Mouse (Mus musculus): ENCODE measurements at regions not wholly inside any gene's neighbourhood (a gene's known extent, or its start where the extent isn't known, plus 50 kb on each side); places are given as distances from the start of the nearest gene placed in this dataset.
"Not testable (repeated sequence)": the region's sequence is repeated elsewhere in the genome, so short reads cannot be mapped to it uniquely, and the experiment has no call there.

- 88% methylated on average over 3 of the region's 3 CpGs for WGBS (ENCODE audit: missing documents)
- Histone ChIP-seq H3K36me3 (ENCODE audit: inconsistent target) (no peaks in the 10 kb centered on the region), H3K27ac (no peak overlapping the region), H3K4me3 (ENCODE audit: inconsistent target) (no peak overlapping the region), H3K79me2 (ENCODE audit: inconsistent target) (no peaks in the 10 kb centered on the region)
These were observed 58.1 kb upstream of the Slc1a4 start for GRCm38 (mm10) chr11:20390622-20391021.

- WGBS (ENCODE audit: missing documents), result 96% methylated on average over 3 of the region's 3 CpGs
- not testable (repeated sequence) for H3K27ac ChIP-seq; H3K36me3 ChIP-seq (ENCODE audit: inconsistent target); H3K4me3 ChIP-seq (ENCODE audit: inconsistent target); H3K79me2 ChIP-seq (ENCODE audit: inconsistent target)
These were observed 60.8 kb upstream of the Slc1a4 start for GRCm38 (mm10) chr11:20393302-20393701.

GRCm38 (mm10) chr11:20393807-20394206 is 61.3 kb upstream of the Slc1a4 start:
- H3K36me3 ChIP-seq (ENCODE audit: inconsistent target); H3K27ac ChIP-seq; H3K79me2 ChIP-seq (ENCODE audit: inconsistent target); H3K4me3 ChIP-seq (ENCODE audit: inconsistent target): not testable (repeated sequence)
- 100% methylated on average over 2 of the region's 3 CpGs for WGBS (ENCODE audit: missing documents)

GRCm38 (mm10) chr11:20395848-20396203 is 63.3 kb upstream of the Slc1a4 start:
- Histone ChIP-seq H3K4me3 (ENCODE audit: inconsistent target) (no peak overlapping the region), H3K36me3 (ENCODE audit: inconsistent target) (no peaks in the 10 kb centered on the region), H3K27ac (no peak overlapping the region), H3K79me2 (ENCODE audit: inconsistent target) (no peaks in the 10 kb centered on the region)
- 100% methylated on average over 7 of the region's 7 CpGs for WGBS (ENCODE audit: missing documents)

GRCm38 (mm10) chr11:20396204-20396848 is 63.8 kb upstream of the Slc1a4 start:
- Histone ChIP-seq H3K27ac (no peak overlapping the region), H3K36me3 (ENCODE audit: inconsistent target) (no peaks in the 10 kb centered on the region), H3K79me2 (ENCODE audit: inconsistent target) (no peaks in the 10 kb centered on the region), H3K4me3 (ENCODE audit: inconsistent target) (no peak overlapping the region)
- 88% methylated on average over 9 of the region's 11 CpGs for WGBS (ENCODE audit: missing documents)

- Histone ChIP-seq H3K27ac (no peak overlapping the region), H3K4me3 (ENCODE audit: inconsistent target) (no peak overlapping the region), H3K36me3 (ENCODE audit: inconsistent target) (no peaks in the 10 kb centered on the region), H3K79me2 (ENCODE audit: inconsistent target) (no peaks in the 10 kb centered on the region)
- WGBS (ENCODE audit: missing documents), result 92% methylated on average over 3 of the region's 3 CpGs
These were observed 64.4 kb upstream of the Slc1a4 start for GRCm38 (mm10) chr11:20396884-20397283.

GRCm38 (mm10) chr11:20400302-20401234 is 68.1 kb upstream of the Slc1a4 start:
- Histone ChIP-seq H3K27ac (no peak overlapping the region), H3K4me3 (ENCODE audit: inconsistent target) (no peak overlapping the region), H3K79me2 (ENCODE audit: inconsistent target) (no peaks in the 10 kb centered on the region), H3K36me3 (ENCODE audit: inconsistent target) (no peaks in the 10 kb centered on the region)
- WGBS (ENCODE audit: missing documents), result 52% methylated on average over 30 of the region's 32 CpGs

GRCm38 (mm10) chr11:20403456-20403855 is 70.9 kb upstream of the Slc1a4 start:
- Histone ChIP-seq H3K27ac (no peak overlapping the region), H3K36me3 (ENCODE audit: inconsistent target) (no peaks in the 10 kb centered on the region), H3K79me2 (ENCODE audit: inconsistent target) (no peaks in the 10 kb centered on the region), H3K4me3 (ENCODE audit: inconsistent target) (no peak overlapping the region)
- WGBS (ENCODE audit: missing documents), result 37% methylated on average over 3 of the region's 3 CpGs

- Histone ChIP-seq H3K79me2 (ENCODE audit: inconsistent target) (no peaks in the 10 kb centered on the region), H3K36me3 (ENCODE audit: inconsistent target) (no peaks in the 10 kb centered on the region), H3K27ac (no peak overlapping the region), H3K4me3 (ENCODE audit: inconsistent target) (no peak overlapping the region)
- 95% methylated on average over 5 of the region's 5 CpGs for WGBS (ENCODE audit: missing documents)
These were observed 72.0 kb upstream of the Slc1a4 start for GRCm38 (mm10) chr11:20404476-20404875.

GRCm38 (mm10) chr11:20418141-20418540 is 85.6 kb upstream of the Slc1a4 start:
- Histone ChIP-seq H3K27ac (no peak overlapping the region), H3K36me3 (ENCODE audit: inconsistent target) (no peaks in the 10 kb centered on the region), H3K79me2 (ENCODE audit: inconsistent target) (no peaks in the 10 kb centered on the region), H3K4me3 (ENCODE audit: inconsistent target) (no peak overlapping the region)
- WGBS (ENCODE audit: missing documents), result 88% methylated on average over 2 of the region's 2 CpGs

GRCm38 (mm10) chr11:20420876-20421275 is 88.4 kb upstream of the Slc1a4 start:
- WGBS (ENCODE audit: missing documents), result 95% methylated on average over 4 of the region's 4 CpGs
- no peak overlapping the region for H3K4me3 ChIP-seq (ENCODE audit: inconsistent target)
- no peaks in the 10 kb centered on the region for H3K79me2 ChIP-seq (ENCODE audit: inconsistent target)
- no peak overlapping the region for H3K27ac ChIP-seq
- no peaks in the 10 kb centered on the region for H3K36me3 ChIP-seq (ENCODE audit: inconsistent target)

- 50% methylated on average over 9 of the region's 9 CpGs for WGBS (ENCODE audit: missing documents)
- H3K4me3 ChIP-seq (ENCODE audit: inconsistent target), result no peak overlapping the region
- H3K79me2 ChIP-seq (ENCODE audit: inconsistent target), result no peaks in the 10 kb centered on the region
- no peaks in the 10 kb centered on the region for H3K36me3 ChIP-seq (ENCODE audit: inconsistent target)
- H3K27ac ChIP-seq, result no peak overlapping the region
These were observed 103.5 kb upstream of the Slc1a4 start for GRCm38 (mm10) chr11:20436057-20436456.

- Histone ChIP-seq H3K36me3 (ENCODE audit: inconsistent target) (no peaks in the 10 kb centered on the region), H3K79me2 (ENCODE audit: inconsistent target) (no peaks in the 10 kb centered on the region), H3K27ac (no peak overlapping the region), H3K4me3 (ENCODE audit: inconsistent target) (no peak overlapping the region)
- WGBS (ENCODE audit: missing documents), result 80% methylated on average over 4 of the region's 4 CpGs
These were observed 100.6 kb upstream of the Sertad2 start for GRCm38 (mm10) chr11:20442476-20442875.

GRCm38 (mm10) chr11:20445061-20445902 is 97.8 kb upstream of the Sertad2 start:
- 29% methylated on average over 14 of the region's 18 CpGs for WGBS (ENCODE audit: missing documents)
- Histone ChIP-seq H3K79me2 (ENCODE audit: inconsistent target) (no peaks in the 10 kb centered on the region), H3K4me3 (ENCODE audit: inconsistent target) (peak overlapping the region; percentile 5; the same call in 1 of the 2 replicates), H3K27ac (no peak overlapping the region), H3K36me3 (ENCODE audit: inconsistent target) (no peaks in the 10 kb centered on the region)

GRCm38 (mm10) chr11:20445903-20446264 is 97.2 kb upstream of the Sertad2 start:
- WGBS (ENCODE audit: missing documents), result 1% methylated on average over 6 of the region's 6 CpGs
- H3K27ac ChIP-seq, result no peak overlapping the region
- H3K4me3 ChIP-seq (ENCODE audit: inconsistent target), result peak overlapping the region; percentile 5; the same call in 1 of the 2 replicates
- H3K79me2 ChIP-seq (ENCODE audit: inconsistent target), result no peaks in the 10 kb centered on the region
- H3K36me3 ChIP-seq (ENCODE audit: inconsistent target), result no peaks in the 10 kb centered on the region
